Mouse (Mus musculus) liver, embryonic 13.5 days (tissue): ENCODE measurements around the gene Rnls. TPM values are rescaled to one million over a fixed set of nuclear protein-coding genes. Genes with fewer than 3 reads are reported as not detected.

Source experiments
- microRNA-seq: library from miRNA; unstranded; fragments of <30 nt; microRNA quantifications from one replicate; pipeline ENCODE4, GENCODE M21; 2016
- polyA plus RNA-seq: library from polyadenylated mRNA; unstranded; fragments of >200 nt; fragmentation: Nextera tagmentation; extraction: Ambion mirVana; gene quantifications from 2 replicates; pipeline ENCODE4 v1.2.1, GENCODE M21; 2015

The Rnls gene
- polyA plus RNA-seq, 1 experiment from 2014 or later, result 1.1 TPM

Small RNAs within 50 kb of the gene (microRNA-seq; reads per million reads assigned to microRNA genes)
- 1.8 reads per million for gene Mir3970

Other genes starting within 250 kb of the Rnls start
- not detected in 2 replicates for gene Lipo4, start 125.5 kb upstream of the Rnls start, polyA plus RNA-seq
- gene Gm8978, start 233.0 kb upstream of the Rnls start, polyA plus RNA-seq, result not detected in 2 replicates